Mouse (Mus musculus) myocyte (in vitro differentiated cells): ENCODE measurements at regions not wholly inside any gene's neighbourhood (a gene's known extent, or its start where the extent isn't known, plus 50 kb on each side); places are given as distances from the start of the nearest gene placed in this dataset.
"Not testable (repeated sequence)": the region's sequence is repeated elsewhere in the genome, so short reads cannot be mapped to it uniquely, and the experiment has no call there.

ENCODE experiments used
- H3K27me3 ChIP-seq: one replicate; pipeline ENCODE4 v1.6.1; 2011; ENCODE audit not compliant: control insufficient read depth, insufficient read depth, insufficient read length
- H3K36me3 ChIP-seq: one replicate; pipeline ENCODE4 v1.6.1; 2011; ENCODE audit not compliant: control insufficient read depth, insufficient read depth
- H3K4me2 ChIP-seq: one replicate; pipeline ENCODE4 v1.6.1; 2011; ENCODE audit warnings: low read depth, control low read depth
- H3K4me3 ChIP-seq: one replicate; pipeline ENCODE4 v1.5.1; 2011; ENCODE audit warnings: mild to moderate bottlenecking, control low read depth, moderate library complexity
- H3K79me2 ChIP-seq: one replicate; pipeline ENCODE4 v1.6.1; 2011; ENCODE audit not compliant: control insufficient read depth, insufficient read depth
- H3ac ChIP-seq: one replicate; pipeline ENCODE4 v1.6.1; 2011; ENCODE audit not compliant: control insufficient read depth, insufficient read length
- CEBPB ChIP-seq: IDR thresholded peaks from 2 replicates; pipeline ENCODE4 v1.6.1; 2011; ENCODE audit warnings: mild to moderate bottlenecking, moderate library complexity; ENCODE audit not compliant: poor library complexity, insufficient read depth, severe bottlenecking
- E2F4 ChIP-seq: IDR thresholded peaks from one replicate; pipeline ENCODE4 v1.6.1; 2011; ENCODE audit warnings: mild to moderate bottlenecking, control low read depth, moderate library complexity; ENCODE audit not compliant: insufficient read depth
- MAX ChIP-seq: IDR thresholded peaks from one replicate; pipeline ENCODE4 v1.6.1; 2011; ENCODE audit warnings: low read depth, mild to moderate bottlenecking, control low read depth
- MYOD1 ChIP-seq, 3 experiments: IDR thresholded peaks; one replicate each; pipeline ENCODE4 v1.6.1; 2011; ENCODE audit warnings: control low read depth in 2 of 3, low read depth in 2 of 3, mild to moderate bottlenecking in 2 of 3, moderate library complexity in 1 of 3; ENCODE audit not compliant: insufficient read length in 2 of 3, control insufficient read depth in 1 of 3
- MYOG ChIP-seq, 3 experiments: IDR thresholded peaks; one replicate each; pipeline ENCODE4 v1.6.1; 2011; ENCODE audit warnings: control low read depth in 2 of 3, low read depth in 2 of 3, mild to moderate bottlenecking in 2 of 3; ENCODE audit not compliant: insufficient read length in 2 of 3, control insufficient read depth in 1 of 3, insufficient read depth in 1 of 3
- POLR2A ChIP-seq: IDR thresholded peaks from one replicate; pipeline ENCODE4 v1.6.1; 2011; ENCODE audit warnings: low read depth, mild to moderate bottlenecking, control low read depth, moderate library complexity; ENCODE audit not compliant: insufficient read length
- POLR2AphosphoS2 ChIP-seq: IDR thresholded peaks from one replicate; pipeline ENCODE4 v1.6.1; 2011; ENCODE audit warnings: low read depth, control low read depth; ENCODE audit not compliant: insufficient read length
- REST ChIP-seq: IDR thresholded peaks from one replicate; pipeline ENCODE4 v1.6.1; 2011; ENCODE audit warnings: mild to moderate bottlenecking, control low read depth, moderate library complexity; ENCODE audit not compliant: insufficient read depth, insufficient read length
- SRF ChIP-seq: IDR thresholded peaks from one replicate; pipeline ENCODE4 v1.6.1; 2011; ENCODE audit warnings: low read depth; ENCODE audit not compliant: control insufficient read depth, insufficient read length
- TCF12 ChIP-seq: IDR thresholded peaks from one replicate; pipeline ENCODE4 v1.6.1; 2011; ENCODE audit warnings: mild to moderate bottlenecking, control low read depth; ENCODE audit not compliant: poor library complexity, insufficient read depth, severe bottlenecking
- TCF3 ChIP-seq: IDR thresholded peaks from one replicate; pipeline ENCODE4 v1.6.1; 2011; ENCODE audit warnings: low read depth, control low read depth; ENCODE audit not compliant: insufficient read length
- USF1 ChIP-seq: IDR thresholded peaks from one replicate; pipeline ENCODE4 v1.6.1; 2011; ENCODE audit warnings: low read depth, mild to moderate bottlenecking, control low read depth, moderate library complexity

GRCm38 (mm10) chr1:185933623-185934022 is 183.5 kb downstream of the Lyplal1 start:
- Histone ChIP-seq H3K4me2 (no peak overlapping the region), H3K27me3 (no peaks in the 10 kb centered on the region), H3K79me2 (no peaks in the 10 kb centered on the region), H3ac (no peak overlapping the region), H3K36me3 (no peaks in the 10 kb centered on the region), H3K4me3 (no peak overlapping the region)
- TF ChIP-seq REST (no peak), TCF3 (no peak), TCF12 (no peak), CEBPB (no peak), POLR2A (no peak), SRF (no peak), MAX (no peak), POLR2AphosphoS2 (no peak), MYOD1 (IDR thresholded peaks at IDR 0.05; ENCODE audit: control insufficient read depth in 1 of 3, insufficient read length in 2 of 3, low read depth in 2 of 3) (no peak), MYOG (IDR thresholded peaks at IDR 0.05; ENCODE audit: control insufficient read depth in 1 of 3, insufficient read depth in 1 of 3, insufficient read length in 2 of 3, low read depth in 2 of 3) (no peak), E2F4 (no peak)

GRCm38 (mm10) chr1:185937026-185937425 is 180.1 kb downstream of the Lyplal1 start:
- H3K4me3 ChIP-seq = no peak overlapping the region
- H3K27me3 ChIP-seq = no peaks in the 10 kb centered on the region
- no peak overlapping the region for H3K4me2 ChIP-seq
- no peak for TF ChIP-seq MAX
- no peak for TF ChIP-seq MYOG (IDR thresholded peaks at IDR 0.05; ENCODE audit: control insufficient read depth in 1 of 3, insufficient read depth in 1 of 3, insufficient read length in 2 of 3, low read depth in 2 of 3)
- no peak for TF ChIP-seq MYOD1 (IDR thresholded peaks at IDR 0.05; ENCODE audit: control insufficient read depth in 1 of 3, insufficient read length in 2 of 3, low read depth in 2 of 3)
- TF ChIP-seq CEBPB = no peak
- no peak for TF ChIP-seq POLR2AphosphoS2
- no peak for TF ChIP-seq TCF3
- TF ChIP-seq TCF12 = no peak
- no peaks in the 10 kb centered on the region for H3K36me3 ChIP-seq
- H3ac ChIP-seq = no peak overlapping the region
- H3K79me2 ChIP-seq = no peaks in the 10 kb centered on the region

GRCm38 (mm10) chr1:185939914-185940313 is 177.2 kb downstream of the Lyplal1 start:
- TF ChIP-seq MAX (no peak), E2F4 (no peak), CEBPB (no peak), TCF12 (no peak), MYOD1 (IDR thresholded peaks at IDR 0.05; ENCODE audit: control insufficient read depth in 1 of 3, insufficient read length in 2 of 3, low read depth in 2 of 3) (no peak), USF1 (no peak), MYOG (IDR thresholded peaks at IDR 0.05; ENCODE audit: control insufficient read depth in 1 of 3, insufficient read depth in 1 of 3, insufficient read length in 2 of 3, low read depth in 2 of 3) (no peak), POLR2AphosphoS2 (no peak), REST (no peak), POLR2A (no peak), SRF (no peak), TCF3 (no peak)
- Histone ChIP-seq H3ac (no peak overlapping the region), H3K79me2 (no peaks in the 10 kb centered on the region), H3K36me3 (no peaks in the 10 kb centered on the region), H3K27me3 (no peaks in the 10 kb centered on the region), H3K4me2 (no peak overlapping the region), H3K4me3 (no peak overlapping the region)

- H3K36me3 ChIP-seq = no peaks in the 10 kb centered on the region
- H3K4me3 ChIP-seq = no peak overlapping the region
- H3K27me3 ChIP-seq = no peaks in the 10 kb centered on the region
- H3K4me2 ChIP-seq = no peak overlapping the region
- no peak overlapping the region for H3ac ChIP-seq
- no peaks in the 10 kb centered on the region for H3K79me2 ChIP-seq
- TF ChIP-seq REST (no peak), TCF12 (no peak), MYOD1 (IDR thresholded peaks at IDR 0.05; ENCODE audit: control insufficient read depth in 1 of 3, insufficient read length in 2 of 3, low read depth in 2 of 3) (no peak), MAX (no peak), SRF (no peak)
These were observed 176.6 kb downstream of the Lyplal1 start for GRCm38 (mm10) chr1:185940511-185940910.

GRCm38 (mm10) chr1:185951163-185951562 is 165.9 kb downstream of the Lyplal1 start:
- H3ac ChIP-seq = no peak overlapping the region

GRCm38 (mm10) chr1:185955821-185956220 is 161.3 kb downstream of the Lyplal1 start:
- H3K4me3 ChIP-seq, H3ac ChIP-seq, H3K4me2 ChIP-seq, H3K36me3 ChIP-seq, H3K79me2 ChIP-seq, H3K27me3 ChIP-seq: not testable (repeated sequence)

More at GRCm38 (mm10) chr1:185951163-185951562, 165.9 kb downstream of the Lyplal1 start:
- no peaks in the 10 kb centered on the region for H3K79me2 ChIP-seq
- H3K27me3 ChIP-seq = no peaks in the 10 kb centered on the region
- H3K4me2 ChIP-seq = no peak overlapping the region
- TF ChIP-seq POLR2A (no peak), SRF (no peak), E2F4 (no peak), MYOG (IDR thresholded peaks at IDR 0.05; ENCODE audit: control insufficient read depth in 1 of 3, insufficient read depth in 1 of 3, insufficient read length in 2 of 3, low read depth in 2 of 3) (no peak), TCF3 (no peak), TCF12 (no peak), CEBPB (no peak)
- H3K36me3 ChIP-seq = no peaks in the 10 kb centered on the region
- no peak overlapping the region for H3K4me3 ChIP-seq
